Mouse (Mus musculus) embryonic fibroblast, embryonic 13.5 days (primary cell): ENCODE data around the gene Nfib.

Experiments used
- CTCF ChIP-seq: IDR thresholded peaks from 2 replicates; pipeline ENCODE4 v1.5.1; 2011; ENCODE audit warnings: mild to moderate bottlenecking, control low read depth, low read length, moderate library complexity, borderline replicate concordance; ENCODE audit not compliant: insufficient read depth
- POLR2A ChIP-seq: IDR thresholded peaks from 2 replicates; pipeline ENCODE4 v1.6.1; 2011; ENCODE audit warnings: low read depth, mild to moderate bottlenecking, control low read depth, low read length, moderate library complexity

DNA sequence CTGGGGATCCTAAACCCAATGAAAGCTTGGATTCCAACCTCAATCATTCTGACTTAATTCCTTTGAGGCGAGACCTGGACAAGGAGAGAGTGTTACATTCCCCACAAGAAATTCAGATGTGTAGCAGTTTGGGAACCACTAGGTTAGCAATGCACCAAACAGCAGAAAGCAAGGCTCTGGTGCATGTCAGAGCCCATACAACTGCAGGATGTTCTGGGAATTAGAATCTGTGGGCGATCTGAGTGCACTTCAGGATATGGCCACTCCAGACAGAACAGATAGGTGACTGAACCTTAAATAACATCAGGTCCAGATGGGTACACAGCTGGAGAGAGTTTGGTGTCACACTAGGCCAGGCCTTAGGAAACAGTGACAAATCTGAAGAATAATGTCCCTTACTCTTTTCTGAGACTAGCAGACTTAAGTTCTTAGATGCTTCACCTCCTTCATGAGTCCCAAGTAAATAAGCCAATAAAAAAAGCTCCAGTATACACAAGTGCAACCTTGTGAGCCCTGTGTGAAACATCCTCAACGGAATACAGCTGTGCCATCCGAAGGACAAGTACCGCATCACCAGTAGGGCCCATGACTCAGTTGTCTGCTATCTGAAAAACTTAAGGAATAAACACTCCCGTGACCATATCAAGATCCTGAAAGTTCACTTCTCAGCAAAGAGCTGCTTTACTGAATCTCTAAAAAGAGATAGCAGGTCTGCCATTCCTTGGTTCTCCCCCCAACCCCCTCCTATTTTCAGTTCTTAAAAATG lies 336.4 kb downstream of the Nfib start:
- no peak for TF ChIP-seq CTCF
- no peak for TF ChIP-seq POLR2A
